Mouse (Mus musculus): ENCODE data around the gene Tmem200a. TPM values are rescaled to one million over a fixed set of nuclear protein-coding genes. Genes with fewer than 3 reads are reported as not detected.

The Tmem200a gene
- total and polyA plus RNA-seq, 3 experiments: not detected

- H3K79me2 ChIP-seq (replicated peaks; ENCODE audit: control insufficient read depth, extremely low read depth, insufficient read depth, poor library complexity, severe bottlenecking): no peaks in the 10 kb centered on the region
- in situ Hi-C loops (cut with MboI; ENCODE audit: low pct_ligation_motif_present, low pct_unique_long_range_greater_than_20kb, low sequenced_read_pairs): no loop called here
- no peak for TF ChIP-seq PAX5 (IDR thresholded peaks at IDR 0.05; ENCODE audit: low read length)
- no peak for TF ChIP-seq BHLHE40 (IDR thresholded peaks at IDR 0.05; ENCODE audit: low read depth, low read length)
- no peak for TF ChIP-seq CHD2 (IDR thresholded peaks at IDR 0.05; ENCODE audit: low read length)
- TF ChIP-seq JUND (conservative IDR thresholded peaks at IDR 0.05; ENCODE audit: low read depth, low read length): no peak
- no peak for TF ChIP-seq HCFC1 (IDR thresholded peaks at IDR 0.05; ENCODE audit: low read depth, low read length)
- no peak for TF ChIP-seq ZNF384 (IDR thresholded peaks at IDR 0.05; ENCODE audit: low read depth, low read length)
- H3K4me2 ChIP-seq (ENCODE audit: insufficient read depth, low read depth, poor library complexity, severe bottlenecking): no peak overlapping the region
- dilution Hi-C loops (cut with MboI; ENCODE audit: extremely low pct_ligation_motif_present, extremely low pct_unique_long_range_greater_than_20kb, low sequenced_read_pairs): no loop called here
- H3K36me3 ChIP-seq (replicated peaks in 1 of 2; ENCODE audit: control insufficient read depth in 1 of 2, insufficient read depth in 1 of 2, low read length in 1 of 2): no peaks in the 10 kb centered on the region
- H3K4me1 ChIP-seq (ENCODE audit: control insufficient read depth in 1 of 2, insufficient read depth in 2 of 2): no peaks in the 10 kb centered on the region
- H3K4me3 ChIP-seq (replicated peaks in 1 of 3; ENCODE audit: low read depth in 2 of 3, low read length in 2 of 3, poor library complexity in 1 of 3): no peak overlapping the region
- no peak overlapping the region for H3K27ac ChIP-seq (ENCODE audit: insufficient read depth, low read depth)
- no peak for DNase-seq (ENCODE audit: extremely low read depth)
- H3K9ac ChIP-seq (ENCODE audit: insufficient read depth, low read depth): no peak overlapping the region
- no peaks in the 10 kb centered on the region for H3K27me3 ChIP-seq (replicated peaks)
- no peaks in the 10 kb centered on the region for H3K9me3 ChIP-seq (replicated peaks; ENCODE audit: low read length)
Measured at GRCm38 (mm10) chr10:26076949-26077348, 1.9 kb downstream of the Tmem200a start.

- Histone ChIP-seq H3K27me3 (replicated peaks) (no peaks in the 10 kb centered on the region), H3K36me3 (replicated peaks in 1 of 2; ENCODE audit: control insufficient read depth in 1 of 2, insufficient read depth in 1 of 2, low read length in 1 of 2) (no peaks in the 10 kb centered on the region), H3K4me3 (replicated peaks in 1 of 3; ENCODE audit: low read depth in 2 of 3, low read length in 2 of 3, poor library complexity in 1 of 3) (no peak overlapping the region), H3K4me1 (ENCODE audit: control insufficient read depth in 1 of 2, insufficient read depth in 2 of 2) (no peaks in the 10 kb centered on the region), H3K4me2 (ENCODE audit: insufficient read depth, low read depth, poor library complexity, severe bottlenecking) (no peak overlapping the region), H3K9me3 (replicated peaks; ENCODE audit: low read length) (no peaks in the 10 kb centered on the region), H3K9ac (ENCODE audit: insufficient read depth, low read depth) (no peak overlapping the region), H3K79me2 (replicated peaks; ENCODE audit: control insufficient read depth, extremely low read depth, insufficient read depth, poor library complexity, severe bottlenecking) (no peaks in the 10 kb centered on the region), H3K27ac (ENCODE audit: insufficient read depth, low read depth) (no peak overlapping the region)
- dilution Hi-C loops (cut with MboI; ENCODE audit: extremely low pct_ligation_motif_present, extremely low pct_unique_long_range_greater_than_20kb, low sequenced_read_pairs) (no loop called here), in situ Hi-C loops (cut with MboI; ENCODE audit: low pct_ligation_motif_present, low pct_unique_long_range_greater_than_20kb, low sequenced_read_pairs) (no loop called here)
- no peak for DNase-seq (ENCODE audit: extremely low read depth)
- TF ChIP-seq CHD1 (IDR thresholded peaks at IDR 0.05; ENCODE audit: low read depth, low read length): no peak
- no peak for TF ChIP-seq PAX5 (IDR thresholded peaks at IDR 0.05; ENCODE audit: low read length)
- no peak for TF ChIP-seq USF1 (IDR thresholded peaks at IDR 0.05; ENCODE audit: low read depth, low read length)
- no peak for TF ChIP-seq MAX (IDR thresholded peaks at IDR 0.05; ENCODE audit: low read length)
- no peak for TF ChIP-seq MYC (IDR thresholded peaks at IDR 0.05; ENCODE audit: low read depth, low read length)
- TF ChIP-seq KAT2A (IDR thresholded peaks at IDR 0.05; ENCODE audit: insufficient replicate concordance, low read length): no peak
- TF ChIP-seq MAFK (IDR thresholded peaks at IDR 0.05; ENCODE audit: insufficient replicate concordance, low read length): no peak
- TF ChIP-seq NELFE (IDR thresholded peaks at IDR 0.05; ENCODE audit: low read depth, low read length): no peak
- TF ChIP-seq JUND (conservative IDR thresholded peaks at IDR 0.05; ENCODE audit: low read depth, low read length): no peak
- no peak for TF ChIP-seq RCOR1 (conservative IDR thresholded peaks at IDR 0.05; ENCODE audit: low read depth, low read length)
- TF ChIP-seq USF2 (conservative IDR thresholded peaks at IDR 0.05; ENCODE audit: low read depth, low read length): no peak
- TF ChIP-seq TCF12 (IDR thresholded peaks at IDR 0.05; ENCODE audit: low read depth, low read length): no peak
- TF ChIP-seq ETS1 (conservative IDR thresholded peaks at IDR 0.05; ENCODE audit: low read depth, low read length): no peak
- no peak for TF ChIP-seq MXI1 (IDR thresholded peaks at IDR 0.05; ENCODE audit: low read depth, low read length)
Measured at GRCm38 (mm10) chr10:26071986-26072385, 6.9 kb downstream of the Tmem200a start.

Measured in CH12.LX (cell line).